Mouse (Mus musculus): ENCODE data around the gene Atp6ap2. TPM values are rescaled to one million over a fixed set of nuclear protein-coding genes. Genes with fewer than 3 reads are reported as not detected.

Gene Atp6ap2
- total RNA-seq, 2 experiments from 2014 or later, result 201 to 205 TPM

Other genes starting within 250 kb of the Atp6ap2 start
- 10 to 100 TPM; 12.4 to 15.6 TPM for gene 1810030O07Rik, start 85.9 kb downstream of the Atp6ap2 start, total RNA-seq (2021)
- 10 to 100 TPM; 69.0 to 79.3 TPM for gene Med14, start 174.3 kb downstream of the Atp6ap2 start, total RNA-seq (2021)